In genomic region chr19:6307733-6308531, GRCm38 (mm10) we compare ENCODE assay signal across 10 mouse cellular contexts. TPM values are rescaled to one million over a fixed set of nuclear protein-coding genes. Genes with fewer than 3 reads are reported as not detected.
DNase-seq lines count a peak whose midpoint lies in the region; ATAC-seq and TF ChIP-seq lines count a peak whose summit lies in the region.
"Had no signal": no experiment of that assay in that cellular context is flagged by ENCODE, and none has a peak within 500 bp of the region (broad histone marks: within the 10 kb centered on the region; RNA-seq: fewer than 3 reads in every experiment).

No protein-coding gene starts in this region.

- DNase-seq in cerebellum, adult 11-12 months: peak; percentile 81
- no peak for DNase-seq in cerebellum, postnatal 36 days
- DNase-seq in midbrain, embryonic 11.5 days (ENCODE audit: low spot score, missing footprints): no peak
- DNase-seq in midbrain, embryonic 14.5 days: no peak
- DNase-seq in liver, postnatal 0 days: peak; percentile 35
- DNase-seq in gastrocnemius, adult 8-10 months (ENCODE audit: low spot score in 2 of 2): no peak
- DNase-seq in frontal cortex, postnatal 36 days (ENCODE audit: low spot score in 2 of 2): no peak
- no peak for DNase-seq in right cerebral cortex, postnatal 14 days

- H3K36me3 ChIP-seq in midbrain, embryonic 11.5 days (ENCODE audit: control insufficient read depth, insufficient read depth, low read length): no peaks in the 10 kb centered on the region; the same call in 1 of the 2 replicates
- H3K36me3 ChIP-seq in midbrain, embryonic 14.5 days (ENCODE audit: control insufficient read depth, insufficient read depth, low read length): 0 out of 2 replicates have a peak, but pooled peaks cover 4% of the 10 kb centered on the region
- H3K36me3 ChIP-seq in liver, postnatal 0 days (replicated peaks; ENCODE audit: insufficient read depth, low read length): peaks cover 16% of the 10 kb centered on the region; the same call in 1 of the 2 replicates

- ATAC-seq in midbrain, embryonic 11.5 days (ENCODE audit: low FRiP score): no peak
- no peak for ATAC-seq in midbrain, embryonic 14.5 days (ENCODE audit: low FRiP score, low TSS enrichment)
- no peak for ATAC-seq in liver, postnatal 0 days
- ATAC-seq: forebrain, embryonic 16.5 days; midbrain, embryonic 13.5 days had no signal

- no peak overlapping the region for H3K27ac ChIP-seq in midbrain, embryonic 11.5 days (ENCODE audit: low read depth, low read length)
- no peak overlapping the region for H3K27ac ChIP-seq in midbrain, embryonic 14.5 days (replicated peaks; ENCODE audit: low read depth, low read length)
- no peak overlapping the region for H3K27ac ChIP-seq in liver, postnatal 0 days (ENCODE audit: low read depth)
- H3K27ac ChIP-seq: midbrain, embryonic 13.5 days had no signal

- 83% methylated on average over 9 of the region's 9 CpGs for WGBS in midbrain, embryonic 11.5 days
- 90% methylated on average over 9 of the region's 9 CpGs for WGBS in midbrain, embryonic 14.5 days
- 74% methylated on average over 9 of the region's 9 CpGs for WGBS in liver, postnatal 0 days (ENCODE audit: insufficient replicate concordance)

- no peak for TF ChIP-seq CTCF in liver, postnatal 0 days (IDR thresholded peaks at IDR 0.05; ENCODE audit: low read depth)

- H3K9me3 ChIP-seq in midbrain, embryonic 11.5 days (ENCODE audit: control insufficient read depth, low read length): no peaks in the 10 kb centered on the region
- no peaks in the 10 kb centered on the region for H3K9me3 ChIP-seq in midbrain, embryonic 14.5 days (ENCODE audit: control insufficient read depth, low read length)
- no peaks in the 10 kb centered on the region for H3K9me3 ChIP-seq in liver, postnatal 0 days (ENCODE audit: low read length)
- H3K9me3 ChIP-seq: midbrain, embryonic 13.5 days had no signal

- no peak overlapping the region for H3K4me3 ChIP-seq in midbrain, embryonic 11.5 days (ENCODE audit: low read depth, low read length)
- no peak overlapping the region for H3K4me3 ChIP-seq in midbrain, embryonic 14.5 days (replicated peaks; ENCODE audit: low read depth, low read length)
- peak overlapping the region; percentile 68; the same call in 1 of the 2 replicates for H3K4me3 ChIP-seq in liver, postnatal 0 days (ENCODE audit: low read depth, low read length)
- H3K4me3 ChIP-seq: midbrain, embryonic 13.5 days had no signal

- H3K27me3 ChIP-seq in midbrain, embryonic 11.5 days (ENCODE audit: control insufficient read depth, insufficient read depth, low read length): no peaks in the 10 kb centered on the region
- H3K27me3 ChIP-seq in midbrain, embryonic 14.5 days (ENCODE audit: control insufficient read depth, insufficient read depth, low read length): no peaks in the 10 kb centered on the region
- H3K27me3 ChIP-seq in liver, postnatal 0 days (ENCODE audit: insufficient read depth, low read length): no peaks in the 10 kb centered on the region
- H3K27me3 ChIP-seq: midbrain, embryonic 13.5 days had no signal

- peaks cover 3% of the 10 kb centered on the region for H3K4me1 ChIP-seq in midbrain, embryonic 11.5 days (ENCODE audit: control insufficient read depth, insufficient read depth, low read length)
- no peaks in the 10 kb centered on the region for H3K4me1 ChIP-seq in midbrain, embryonic 14.5 days (ENCODE audit: control insufficient read depth, insufficient read depth, low read length)
- H3K4me1 ChIP-seq in liver, postnatal 0 days (ENCODE audit: insufficient read depth): peaks cover 42% of the 10 kb centered on the region

- TF ChIP-seq EP300 in liver, postnatal 0 days (IDR thresholded peaks at IDR 0.05; ENCODE audit: low read depth): no peak

- no peak overlapping the region for H3K4me2 ChIP-seq in midbrain, embryonic 11.5 days
- H3K4me2 ChIP-seq in midbrain, embryonic 14.5 days (ENCODE audit: low read length): no peak overlapping the region
- peak overlapping the region; percentile 94 for H3K4me2 ChIP-seq in liver, postnatal 0 days (ENCODE audit: low read depth, low read length)

- H3K9ac ChIP-seq in midbrain, embryonic 11.5 days (ENCODE audit: low read length): 0 out of 2 replicates have a peak overlapping the region, but pooled peaks have one; percentile 4
- H3K9ac ChIP-seq in midbrain, embryonic 14.5 days (replicated peaks; ENCODE audit: low read length): no peak overlapping the region
- no peak overlapping the region; the same call in none of the 2 replicates for H3K9ac ChIP-seq in liver, postnatal 0 days (replicated peaks)
- H3K9ac ChIP-seq: midbrain, embryonic 13.5 days had no signal

RNA-seq across cellular contexts. Expression of gene Cdc42bpg, which starts 1.7 kb away (rescaled TPM):
- 0.23 and 0.42 TPM in 2 replicates for polyA plus RNA-seq in midbrain, embryonic 11.5 days (2014; fragmentation: Nextera tagmentation; extraction: Ambion mirVana)
- polyA plus RNA-seq in midbrain, embryonic 14.5 days (2014; fragmentation: Nextera tagmentation; extraction: Ambion mirVana): 0.43 and 1.3 TPM in 2 replicates
- 0.27 and 0.35 TPM in 2 replicates for polyA plus RNA-seq in liver, postnatal 0 days (2015; fragmentation: Nextera tagmentation; extraction: Ambion mirVana)
- 10 to 100 TPM in 1 of 4 experiments, 1 to 10 TPM in 3; 7.6 to 11.5 (median 8.5) TPM for total RNA-seq in gastrocnemius, adult 8-10 months (2022)

RNA-seq across cellular contexts. Expression of gene Men1, which starts 26.8 kb away (rescaled TPM):
- 51.2 and 54.7 TPM in 2 replicates for polyA plus RNA-seq in midbrain, embryonic 11.5 days (2014; fragmentation: Nextera tagmentation; extraction: Ambion mirVana)
- 54.8 and 55.4 TPM in 2 replicates for polyA plus RNA-seq in midbrain, embryonic 14.5 days (2014; fragmentation: Nextera tagmentation; extraction: Ambion mirVana)
- 10.0 and 11.1 TPM in 2 replicates for polyA plus RNA-seq in liver, postnatal 0 days (2015; fragmentation: Nextera tagmentation; extraction: Ambion mirVana)
- 1 to 10 TPM; 5.3 to 7.9 (median 6.3) TPM for total RNA-seq in gastrocnemius, adult 8-10 months (2022)

RNA-seq across cellular contexts. Expression of gene Ehd1, which starts 31.4 kb away (rescaled TPM):
- polyA plus RNA-seq in midbrain, embryonic 11.5 days (2014; fragmentation: Nextera tagmentation; extraction: Ambion mirVana): 64.1 and 68.2 TPM in 2 replicates
- 75.0 and 80.1 TPM in 2 replicates for polyA plus RNA-seq in midbrain, embryonic 14.5 days (2014; fragmentation: Nextera tagmentation; extraction: Ambion mirVana)
- polyA plus RNA-seq in liver, postnatal 0 days (2015; fragmentation: Nextera tagmentation; extraction: Ambion mirVana): 36.4 and 36.9 TPM in 2 replicates
- 10 to 100 TPM; 24.1 to 29.2 (median 26.5) TPM for total RNA-seq in gastrocnemius, adult 8-10 months (2022)

RNA-seq across cellular contexts. Expression of gene Map4k2, which starts 33.0 kb away (rescaled TPM):
- 6.2 and 8.6 TPM in 2 replicates for polyA plus RNA-seq in midbrain, embryonic 11.5 days (2014; fragmentation: Nextera tagmentation; extraction: Ambion mirVana)
- polyA plus RNA-seq in midbrain, embryonic 14.5 days (2014; fragmentation: Nextera tagmentation; extraction: Ambion mirVana): 14.3 and 18.8 TPM in 2 replicates
- 5.6 and 5.7 TPM in 2 replicates for polyA plus RNA-seq in liver, postnatal 0 days (2015; fragmentation: Nextera tagmentation; extraction: Ambion mirVana)
- total RNA-seq in gastrocnemius, adult 8-10 months (2022): 10 to 100 TPM in 1 of 4 experiments, 1 to 10 TPM in 3; 6.9 to 10.7 (median 8.0) TPM

RNA-seq across cellular contexts. Expression of gene Sf1, which starts 55.6 kb away (rescaled TPM):
- polyA plus RNA-seq in midbrain, embryonic 11.5 days (2014; fragmentation: Nextera tagmentation; extraction: Ambion mirVana): 186 and 215 TPM in 2 replicates
- 99.6 and 125 TPM in 2 replicates for polyA plus RNA-seq in midbrain, embryonic 14.5 days (2014; fragmentation: Nextera tagmentation; extraction: Ambion mirVana)
- 34.6 and 35.7 TPM in 2 replicates for polyA plus RNA-seq in liver, postnatal 0 days (2015; fragmentation: Nextera tagmentation; extraction: Ambion mirVana)
- 10 to 100 TPM; 69.0 to 88.0 (median 73.8) TPM for total RNA-seq in gastrocnemius, adult 8-10 months (2022)

Comparison
In these comparisons a context has a peak if more than half of its experiments do, and no peak if none do; other contexts are left out.
1. DNase-seq: peak in cerebellum, adult 11-12 months (single experiment) and liver, postnatal 0 days (single experiment); none in cerebellum, postnatal 36 days (0 of 2), midbrain, embryonic 11.5 days (single experiment), midbrain, embryonic 14.5 days (single experiment), gastrocnemius, adult 8-10 months (0 of 2), frontal cortex, postnatal 36 days (0 of 2) and right cerebral cortex, postnatal 14 days (single experiment).